Mouse (Mus musculus): ENCODE measurements around the gene Kcnk4.
A peak's percentile ranks its signal among the peaks of the same experiment; 100 is the strongest.
"Not testable (repeated sequence)": the region's sequence is repeated elsewhere in the genome, so short reads cannot be mapped to it uniquely, and the experiment has no call there.

Kcnk4 gene

GRCm38 (mm10) chr19:6916496-6916895 is 17.8 kb downstream of the Kcnk4 start:
- DNase-seq (ENCODE audit: low spot score) = no peak

DNA sequence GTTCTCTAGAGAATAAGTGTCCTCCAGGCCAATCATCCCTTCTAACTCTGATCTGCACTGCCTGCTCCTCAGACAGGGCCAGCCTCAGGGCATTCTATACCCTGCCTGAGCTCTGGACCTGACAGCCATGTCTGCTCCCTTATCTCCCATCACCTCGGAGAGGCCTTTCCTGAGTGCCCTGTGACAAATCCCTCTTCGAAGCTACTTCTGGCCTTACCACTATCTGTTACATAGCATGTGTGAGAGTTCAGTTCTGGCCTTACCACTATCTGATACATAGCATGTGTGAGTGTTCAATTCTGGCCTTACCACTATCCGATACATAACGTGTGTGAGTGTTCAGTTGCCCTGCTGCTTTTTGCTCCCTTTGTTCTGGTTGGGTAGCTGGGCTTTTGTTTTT is 19.0 kb downstream of the Kcnk4 start:
- DNase-seq (ENCODE audit: low spot score) = no peak

DNA sequence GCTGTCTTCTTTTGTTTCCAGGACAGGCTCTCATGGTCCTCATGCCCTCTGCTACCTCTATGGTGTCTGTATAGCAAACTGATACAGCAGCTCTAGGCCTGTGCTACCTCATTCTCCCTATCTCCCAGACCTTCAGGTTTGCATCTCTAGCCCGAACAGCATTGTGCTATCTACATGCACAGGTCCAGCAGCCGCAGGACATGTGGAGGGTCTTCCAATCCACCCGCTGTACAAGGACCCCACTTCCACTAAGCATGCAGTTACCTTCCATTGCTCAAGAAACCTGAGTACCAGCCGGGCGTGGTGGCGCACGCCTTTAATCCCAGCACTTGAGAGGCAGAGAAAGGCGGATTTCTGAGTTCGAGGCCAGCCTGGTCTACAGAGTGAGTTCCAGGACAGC is 19.8 kb downstream of the Kcnk4 start:
- no peak for DNase-seq (ENCODE audit: low spot score)

DNA sequence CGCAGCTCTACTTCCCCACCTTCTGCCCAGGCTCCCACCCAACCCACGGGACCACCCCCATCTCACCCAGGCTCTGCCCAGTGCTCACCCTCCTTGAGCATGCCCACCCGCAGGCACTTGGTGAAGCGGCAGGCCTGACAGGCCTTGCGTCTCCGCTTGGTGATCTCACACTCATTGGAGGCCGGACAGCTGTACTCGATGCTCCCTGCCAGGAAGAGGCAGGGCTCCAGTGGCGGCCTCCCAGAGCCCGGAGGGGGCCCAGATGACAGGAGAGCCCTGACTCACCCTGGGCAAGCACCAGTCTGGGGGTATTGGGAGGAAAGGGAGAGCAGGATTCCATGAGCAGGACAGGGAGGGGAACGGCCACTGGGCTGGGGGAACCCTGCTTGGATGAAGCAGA is 20.3 kb downstream of the Kcnk4 start:
- DNase-seq (ENCODE audit: low spot score) = no peak

GRCm38 (mm10) chr19:6913036-6913435 is 21.3 kb downstream of the Kcnk4 start:
- DNase-seq (ENCODE audit: low spot score) = no peak

GRCm38 (mm10) chr19:6912205-6912970 is 21.9 kb downstream of the Kcnk4 start:
- no peak for DNase-seq (ENCODE audit: low spot score)

- no peak for DNase-seq (ENCODE audit: low spot score)
These were observed 22.9 kb downstream of the Kcnk4 start for GRCm38 (mm10) chr19:6911101-6912074.

DNA sequence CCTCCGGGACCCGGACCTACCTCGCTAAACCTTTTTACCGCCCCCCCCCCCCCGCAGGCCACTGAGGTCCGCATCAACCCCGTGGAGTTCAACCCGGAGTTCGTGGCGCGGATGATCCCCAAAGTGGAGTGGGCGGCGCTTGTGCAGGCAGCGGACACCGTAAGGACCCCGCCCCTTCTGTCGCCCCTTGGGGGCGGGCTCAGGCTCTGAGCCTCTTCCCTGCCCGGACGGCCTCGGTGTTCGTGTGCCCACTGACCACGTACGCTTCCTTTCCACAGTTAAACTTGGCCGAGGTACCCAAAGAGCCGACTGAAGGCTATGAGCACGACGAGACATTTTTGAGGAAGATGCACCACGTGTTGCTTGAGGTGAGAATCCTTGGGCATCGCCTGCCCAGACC is 24.0 kb downstream of the Kcnk4 start:
- peak; percentile 43 for DNase-seq (ENCODE audit: low spot score)

- DNase-seq (ENCODE audit: low spot score) = peak; percentile 86
These were observed 24.6 kb downstream of the Kcnk4 start, which contains the start of the genes Trmt112 and Prdx5 for GRCm38 (mm10) chr19:6909507-6910289. Trmt112 (plus strand) TSS chr19:6909698. Prdx5 (minus strand) TSS chr19:6910106.

DNA sequence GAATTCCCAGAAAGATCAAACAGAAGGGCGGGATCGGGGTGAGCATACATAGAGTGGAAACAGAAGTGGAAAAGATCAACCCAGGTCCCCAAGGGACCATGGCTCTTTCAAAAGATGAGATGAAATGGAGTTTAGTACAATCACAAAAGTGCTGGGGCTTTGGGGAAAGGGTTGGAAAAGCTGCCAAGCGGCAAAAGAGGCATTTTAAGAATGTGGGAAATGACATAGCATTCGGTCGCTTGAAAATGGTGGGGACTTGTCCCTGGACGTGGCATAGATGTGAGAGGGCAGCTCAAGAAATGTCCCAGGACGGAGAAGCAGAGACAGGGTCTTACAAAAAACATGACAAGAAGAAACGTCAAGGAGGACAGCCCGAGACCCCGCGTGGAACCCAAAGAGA is 25.3 kb downstream of the Kcnk4 start:
- DNase-seq (ENCODE audit: low spot score) = no peak

DNA sequence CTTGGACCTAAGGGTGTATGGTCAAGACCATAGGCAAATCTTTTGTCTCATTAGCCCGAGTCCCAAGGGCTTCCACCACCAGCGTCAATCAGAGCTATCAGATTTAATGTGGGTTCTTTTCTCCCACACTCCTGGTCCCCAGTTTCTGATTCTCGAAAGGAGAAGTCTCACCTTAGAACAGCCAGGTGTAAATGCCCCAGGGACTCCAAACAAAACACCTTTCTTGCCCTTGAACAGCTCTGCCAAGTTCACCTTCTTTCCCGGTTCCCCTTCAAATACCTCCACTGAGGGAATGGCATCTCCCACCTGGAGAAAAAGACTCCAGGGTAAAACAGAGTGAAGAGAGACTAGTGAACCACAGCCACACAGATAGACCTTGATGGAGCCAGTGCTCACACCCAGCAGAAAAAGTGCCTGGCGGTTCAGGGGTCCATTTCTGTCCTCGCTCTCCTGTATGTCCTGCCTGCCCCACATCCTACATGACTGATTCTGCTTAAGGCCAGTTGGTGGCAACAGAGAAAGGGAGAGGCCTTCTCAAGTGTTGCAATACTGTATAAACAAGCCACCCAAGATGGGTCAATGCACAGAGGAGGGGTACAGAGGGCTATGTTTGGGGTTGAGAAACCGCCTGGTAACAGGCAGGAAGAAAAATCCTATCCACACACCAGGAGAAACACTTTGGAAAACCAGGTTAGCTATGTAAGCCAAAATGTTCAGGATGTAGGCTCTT is 26.3 kb downstream of the Kcnk4 start:
- DNase-seq (ENCODE audit: low spot score) = no peak

- DNase-seq (ENCODE audit: low spot score) = no peak
These were observed 27.2 kb downstream of the Kcnk4 start for GRCm38 (mm10) chr19:6907094-6907493.

DNA sequence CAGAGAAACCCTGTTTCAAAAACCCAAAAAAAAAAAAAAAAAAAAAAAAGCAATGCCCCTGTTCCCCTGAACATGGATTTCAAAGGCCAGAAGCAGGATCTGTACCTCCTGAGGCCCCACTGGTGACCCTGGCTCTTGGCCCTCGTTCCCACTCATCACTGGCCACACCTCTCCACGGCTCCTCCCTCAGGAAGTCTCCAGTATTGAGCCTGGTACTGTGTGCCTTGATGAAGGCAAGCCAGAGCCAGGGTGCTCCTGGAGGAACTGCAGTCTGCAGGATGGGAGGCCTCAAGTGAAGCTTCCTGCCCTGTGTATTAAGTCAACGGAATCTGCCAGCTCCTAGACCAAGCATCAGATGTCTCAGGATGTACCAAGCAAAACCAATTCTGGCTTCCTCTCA is 28.1 kb downstream of the Kcnk4 start:
- DNase-seq (ENCODE audit: low spot score) = no peak

GRCm38 (mm10) chr19:6905498-6906159 is 28.7 kb downstream of the Kcnk4 start:
- DNase-seq (ENCODE audit: low spot score) = no peak

DNA sequence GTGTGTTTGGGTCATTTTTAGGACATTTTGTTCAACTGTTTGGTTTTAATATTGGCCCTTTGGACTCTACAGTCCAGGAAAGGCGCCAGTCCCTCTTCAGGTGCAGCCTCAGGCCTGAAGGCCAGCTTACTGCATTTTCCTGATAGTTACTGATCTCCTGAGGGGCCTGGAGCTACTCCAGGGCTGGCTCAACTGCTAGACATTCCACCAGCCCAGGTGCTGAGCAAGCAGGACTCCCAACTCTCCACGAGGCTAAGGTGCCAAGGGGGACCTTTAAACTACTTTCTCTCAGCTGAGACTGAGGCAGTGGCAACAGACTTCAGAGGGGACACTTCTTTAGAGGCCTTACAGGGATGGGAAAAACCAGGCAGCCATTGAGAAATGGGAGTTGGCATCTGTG is 29.5 kb downstream of the Kcnk4 start:
- no peak for DNase-seq (ENCODE audit: low spot score)

DNA sequence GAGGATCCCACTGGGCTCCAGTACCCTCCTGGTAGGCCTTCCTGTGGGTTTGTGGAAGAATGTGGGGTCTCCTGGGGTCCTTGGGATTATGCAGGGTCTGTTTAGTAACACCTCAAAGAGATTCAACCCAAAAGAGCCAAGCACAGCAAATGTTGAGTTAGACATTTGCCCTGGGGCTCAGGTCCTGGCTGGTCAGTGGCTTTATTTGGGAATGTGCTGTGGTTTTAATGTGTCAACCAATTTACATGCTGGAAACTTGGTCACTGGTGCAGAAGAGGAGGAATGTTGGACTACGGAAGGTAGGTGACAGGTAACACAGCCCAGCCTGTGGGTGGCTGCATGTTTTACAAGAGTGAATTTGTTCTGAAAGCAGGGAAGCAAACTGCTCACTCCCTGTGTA is 31.3 kb downstream of the Kcnk4 start:
- no peak for DNase-seq (ENCODE audit: low spot score)

DNA sequence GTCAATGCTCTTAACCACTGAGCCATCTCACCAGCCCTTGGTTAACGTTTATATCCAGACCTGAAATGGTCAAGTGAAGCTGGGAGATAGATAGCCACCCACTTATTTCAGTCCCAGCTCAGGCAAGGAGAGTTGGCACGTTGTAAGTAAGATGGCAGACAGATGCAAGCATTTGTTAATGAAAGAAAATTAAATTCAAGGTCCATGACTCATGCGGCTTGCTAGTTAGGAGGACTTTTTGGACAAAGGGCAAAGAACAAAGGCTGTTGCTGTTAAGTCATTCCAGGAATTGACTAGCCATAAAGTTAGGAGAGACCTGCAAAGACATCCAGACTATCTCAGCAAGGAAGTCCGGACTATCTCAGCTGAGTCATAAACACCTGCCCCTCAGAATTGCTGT is 34.7 kb downstream of the Kcnk4 start:
- no peak for DNase-seq (ENCODE audit: low spot score)

GRCm38 (mm10) chr19:6895608-6896305 is 38.6 kb downstream of the Kcnk4 start:
- not testable (repeated sequence) for DNase-seq (ENCODE audit: low spot score)

- DNase-seq (ENCODE audit: low spot score) = no peak
These were observed 40.4 kb downstream of the Kcnk4 start for GRCm38 (mm10) chr19:6893731-6894451.

- no peak for DNase-seq (ENCODE audit: low spot score)
These were observed 41.8 kb downstream of the Kcnk4 start for GRCm38 (mm10) chr19:6892512-6892911.
